Mouse (Mus musculus): ENCODE results near the gene Vash2. TPM values are rescaled to one million over a fixed set of nuclear protein-coding genes. Genes with fewer than 3 reads are reported as not detected.

Gene Vash2
- total RNA-seq, 2 experiments from 2014 or later: 9.9 to 11.9 TPM

Other genes starting within 250 kb of the Vash2 start
- gene Rps6kc1, start 67.5 kb downstream of the Vash2 start, total RNA-seq (2021): 10 to 100 TPM; 68.2 to 72.6 TPM
- 10 to 100 TPM; 60.9 to 63.8 TPM for gene Angel2, start 54.2 kb downstream of the Vash2 start, total RNA-seq (2021)
- gene Flvcr1, start 46.9 kb upstream of the Vash2 start, total RNA-seq (2021): 10 to 100 TPM; 18.3 to 18.5 TPM
- not detected for gene Spata45, start 57.3 kb upstream of the Vash2 start, total RNA-seq (2021)
- 10 to 100 TPM; 25.1 to 28.6 TPM for gene Tatdn3, start 83.6 kb upstream of the Vash2 start, total RNA-seq (2021)
- gene Nsl1, start 83.7 kb upstream of the Vash2 start, total RNA-seq (2021): 1 to 10 TPM in 1 of 2 experiments, under 1 TPM in 1; 0.64 to 1.4 TPM
- under 1 TPM; 0.47 to 0.60 TPM for gene Batf3, start 118.6 kb upstream of the Vash2 start, total RNA-seq (2021)
- gene Fam71a, start 185.5 kb upstream of the Vash2 start, total RNA-seq (2021): not detected
- under 1 TPM; 0.39 to 0.77 TPM for gene Atf3, start 238.7 kb upstream of the Vash2 start, total RNA-seq (2021)